Mouse (Mus musculus) midbrain, embryonic 10.5 days (tissue): ENCODE data around the gene Sh2b2. TPM values are rescaled to one million over a fixed set of nuclear protein-coding genes. Genes with fewer than 3 reads are reported as not detected.
"Not testable (repeated sequence)": the region's sequence is repeated elsewhere in the genome, so short reads cannot be mapped to it uniquely, and the experiment has no call there.

Source experiments
- DNase-seq: peaks from one replicate; pipeline ENCODE4 v3.0.0-alpha.2; 2017; ENCODE audit warnings: low spot score
- H3K27ac ChIP-seq: fragments of 300-500 bp; sonication (generic); replicated peaks from 2 replicates; pipeline ENCODE4 v1.5.1; 2016; ENCODE audit warnings: mild to moderate bottlenecking
- H3K27me3 ChIP-seq: fragments of 300-500 bp; sonication (generic); 2 replicates; pipeline ENCODE4 v1.6.1; 2016; ENCODE audit warnings: low read depth, mild to moderate bottlenecking; ENCODE audit not compliant: poor library complexity, severe bottlenecking
- H3K36me3 ChIP-seq: fragments of 300-500 bp; sonication (generic); 2 replicates; pipeline ENCODE4 v1.6.1; 2016; ENCODE audit warnings: mild to moderate bottlenecking, moderate library complexity
- H3K4me1 ChIP-seq: fragments of 300-500 bp; sonication (generic); 2 replicates; pipeline ENCODE4 v1.6.1; 2016
- H3K4me3 ChIP-seq: fragments of 300-500 bp; sonication (generic); 2 replicates; pipeline ENCODE4 v1.5.1; 2016; ENCODE audit warnings: mild to moderate bottlenecking, moderate library complexity
- H3K9me3 ChIP-seq: fragments of 300-500 bp; sonication (generic); replicated peaks from 2 replicates; pipeline ENCODE4 v1.6.1; 2016; ENCODE audit warnings: mild to moderate bottlenecking
- WGBS: fragments of 180-500 bp; shearing (Covaris S2); methylation state at CpG from one replicate; pipeline ENCODE4 v1.1.7; 2016; 5-methylcytosine and 5-hydroxymethylcytosine counted together
- polyA plus RNA-seq: library from polyadenylated mRNA; unstranded; fragments of >200 nt; fragmentation: Nextera tagmentation; extraction: Ambion mirVana; gene quantifications from 2 replicates; pipeline ENCODE4 v1.2.1, GENCODE M21; 2016

Gene Sh2b2
- polyA plus RNA-seq, 1 experiment from 2014 or later, result 13.2 TPM

DNA sequence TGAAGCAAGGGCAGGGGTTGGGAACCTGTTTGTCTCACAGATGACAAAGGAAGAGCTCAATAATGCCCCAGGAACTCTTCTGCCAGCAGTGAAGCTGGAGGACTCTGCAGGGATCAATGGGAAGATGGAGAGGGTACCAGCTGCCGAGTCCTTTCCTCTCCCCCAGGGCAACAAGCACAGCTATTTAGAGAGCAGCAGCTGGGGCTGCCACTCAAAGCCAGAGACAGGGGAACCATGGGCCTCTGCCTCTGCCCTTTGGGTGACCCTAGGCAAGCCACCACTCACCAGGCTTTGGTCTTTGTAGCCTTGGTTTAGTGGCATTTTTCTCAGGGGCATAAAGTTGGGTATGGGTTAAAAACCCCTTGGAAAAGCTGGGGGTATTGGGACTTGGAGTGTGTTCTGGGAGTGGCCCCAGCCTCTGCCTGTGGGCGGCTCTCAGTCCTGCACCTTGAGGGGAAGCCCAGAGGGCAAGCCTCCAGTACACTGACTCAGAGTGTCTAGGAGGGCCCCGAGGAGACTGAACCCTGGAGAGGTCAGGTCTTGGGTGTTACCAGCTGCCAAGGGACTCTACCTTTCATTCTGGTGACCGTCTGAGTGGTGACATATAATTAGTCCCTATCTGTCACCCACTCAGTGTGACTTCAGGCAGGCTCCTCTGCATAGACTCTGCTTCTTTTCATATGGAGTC is 15.9 kb downstream of the Sh2b2 start:
- H3K4me3 ChIP-seq, result no peak overlapping the region
- peaks cover 32% of the 10 kb centered on the region for H3K27me3 ChIP-seq
- 81% methylated on average over 4 of the region's 4 CpGs for WGBS
- peaks cover 22% of the 10 kb centered on the region for H3K4me1 ChIP-seq
- H3K9me3 ChIP-seq, result no peaks in the 10 kb centered on the region
- DNase-seq, result no peak
- H3K27ac ChIP-seq, result no peak overlapping the region
- peaks cover 62% of the 10 kb centered on the region for H3K36me3 ChIP-seq

DNA sequence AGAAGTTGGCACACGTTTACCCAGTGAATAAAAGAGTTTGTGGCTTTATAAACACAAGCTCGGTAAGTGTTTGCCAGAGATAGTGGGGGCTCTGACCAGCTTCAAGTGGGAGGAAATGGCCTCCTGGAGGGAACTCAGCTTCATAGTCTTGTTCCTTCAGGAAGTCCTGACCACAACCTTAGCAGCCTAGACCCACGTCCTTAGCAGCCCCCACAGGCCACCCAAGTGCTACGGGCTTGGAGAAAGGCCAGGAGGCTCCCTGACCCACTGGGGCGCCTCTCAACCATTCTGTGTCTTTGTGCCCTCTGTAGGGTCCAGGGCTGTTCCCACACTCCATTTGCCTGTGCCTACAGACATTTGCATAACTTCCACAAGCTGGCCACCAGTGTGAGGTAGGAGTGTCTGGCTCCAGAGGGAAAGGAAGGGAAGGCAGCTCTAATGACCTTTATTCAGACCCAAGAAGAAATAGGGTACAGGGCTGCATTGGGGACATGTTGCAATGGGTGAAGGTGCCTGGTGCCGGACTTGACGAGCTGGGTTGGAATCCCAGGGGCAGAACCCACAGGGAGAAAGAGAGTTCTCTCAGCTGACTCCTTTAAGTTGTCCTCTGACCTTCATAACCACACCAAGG is 20.0 kb downstream of the Sh2b2 start:
- Histone ChIP-seq H3K9me3 (no peaks in the 10 kb centered on the region), H3K27me3 (peaks cover 5% of the 10 kb centered on the region), H3K36me3 (peaks cover 95% of the 10 kb centered on the region), H3K4me3 (no peak overlapping the region), H3K27ac (no peak overlapping the region), H3K4me1 (peaks cover 8% of the 10 kb centered on the region)
- WGBS, result 86% methylated on average over 7 of the region's 7 CpGs
- DNase-seq, result no peak

DNA sequence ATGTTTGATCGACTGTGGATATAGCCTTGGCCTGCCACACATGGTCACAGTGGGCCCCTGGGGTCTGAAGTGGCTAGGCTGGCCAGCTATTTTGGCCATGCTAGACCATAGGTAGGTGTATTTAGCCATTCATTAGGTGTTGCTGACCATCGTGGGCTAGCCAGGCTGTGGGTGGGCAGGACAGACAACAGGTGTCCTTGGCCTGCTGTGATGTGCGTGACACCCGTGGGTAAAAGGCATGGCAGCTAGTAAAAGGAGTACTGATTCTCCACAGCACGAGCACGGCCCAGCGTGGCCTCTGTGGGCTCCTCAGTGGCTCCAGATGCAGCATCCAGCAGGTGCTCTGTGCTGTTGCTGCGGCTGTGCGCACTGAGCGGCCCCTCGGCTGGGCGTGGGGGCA is 27.8 kb downstream of the Sh2b2 start:
- WGBS, result 78% methylated on average over 12 of the region's 12 CpGs
- DNase-seq, result no peak
- Histone ChIP-seq H3K27me3 (no peaks in the 10 kb centered on the region), H3K36me3 (peaks cover 55% of the 10 kb centered on the region), H3K4me1 (no peaks in the 10 kb centered on the region), H3K9me3 (peaks cover 14% of the 10 kb centered on the region), H3K4me3 (no peak overlapping the region), H3K27ac (no peak overlapping the region)

DNA sequence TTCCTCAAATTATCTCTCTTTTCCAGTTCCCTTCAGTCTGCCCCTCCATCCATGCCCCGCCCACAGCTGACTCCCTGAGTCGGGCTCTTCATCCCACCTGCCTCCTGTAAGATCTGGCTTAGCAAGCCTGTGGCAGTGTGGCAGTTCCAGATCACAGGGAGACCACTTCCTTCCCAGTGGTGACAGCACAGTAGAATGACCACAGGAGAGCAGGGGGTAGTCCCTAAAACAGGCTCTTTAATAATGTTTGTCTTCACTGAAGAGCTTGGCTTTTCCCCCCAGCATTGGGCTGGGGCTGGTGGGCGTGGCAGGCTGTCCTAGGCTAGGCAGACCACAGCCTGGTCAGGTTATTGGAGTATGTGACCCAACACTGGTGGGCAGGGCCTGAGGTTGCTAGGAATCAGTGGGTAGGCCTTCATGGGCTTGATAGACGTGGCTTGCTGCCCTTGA is 28.4 kb downstream of the Sh2b2 start:
- no peak for DNase-seq
- no peaks in the 10 kb centered on the region for H3K4me1 ChIP-seq
- H3K9me3 ChIP-seq, result peaks cover 14% of the 10 kb centered on the region
- no peak overlapping the region for H3K4me3 ChIP-seq
- peaks cover 49% of the 10 kb centered on the region for H3K36me3 ChIP-seq
- H3K27ac ChIP-seq, result no peak overlapping the region
- 75% methylated on average over 4 of the region's 4 CpGs for WGBS
- no peaks in the 10 kb centered on the region for H3K27me3 ChIP-seq

DNA sequence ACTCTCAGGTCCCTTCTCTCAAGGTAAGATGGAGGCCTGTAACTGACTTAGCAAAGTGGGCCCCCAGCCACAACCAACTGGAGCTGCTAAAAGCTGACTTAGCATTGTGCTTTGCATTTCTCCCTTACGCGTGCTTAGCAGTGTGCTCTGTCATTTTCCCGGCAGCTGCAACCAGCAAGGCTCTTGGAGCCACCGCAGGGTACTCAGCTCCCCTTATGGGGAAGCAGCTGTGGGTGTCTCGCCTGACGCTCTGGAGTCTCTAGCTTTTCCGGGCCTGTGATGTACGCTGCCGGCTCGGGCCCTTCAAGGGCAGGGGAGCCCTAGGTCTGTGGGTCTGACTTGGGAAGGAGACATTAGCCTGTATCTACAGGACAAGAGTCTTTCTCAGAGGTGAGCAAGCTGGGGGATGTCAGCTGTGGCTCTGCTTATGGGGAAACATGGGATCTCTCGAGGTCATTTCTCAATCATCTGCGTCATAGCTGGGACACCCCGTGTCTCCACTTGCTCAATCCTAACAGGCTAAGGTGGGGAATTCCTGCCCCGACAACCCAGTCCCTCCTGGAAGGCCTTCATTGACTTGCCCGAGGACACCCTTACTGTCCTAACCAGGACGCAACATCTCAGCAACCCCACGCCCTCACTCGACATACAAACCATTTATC is 29.2 kb downstream of the Sh2b2 start:
- Histone ChIP-seq H3K4me1 (no peaks in the 10 kb centered on the region), H3K36me3 (peaks cover 41% of the 10 kb centered on the region), H3K27me3 (no peaks in the 10 kb centered on the region), H3K27ac (no peak overlapping the region), H3K9me3 (peaks cover 14% of the 10 kb centered on the region), H3K4me3 (no peak overlapping the region)
- 85% methylated on average over 18 of the region's 18 CpGs for WGBS
- no peak for DNase-seq

DNA sequence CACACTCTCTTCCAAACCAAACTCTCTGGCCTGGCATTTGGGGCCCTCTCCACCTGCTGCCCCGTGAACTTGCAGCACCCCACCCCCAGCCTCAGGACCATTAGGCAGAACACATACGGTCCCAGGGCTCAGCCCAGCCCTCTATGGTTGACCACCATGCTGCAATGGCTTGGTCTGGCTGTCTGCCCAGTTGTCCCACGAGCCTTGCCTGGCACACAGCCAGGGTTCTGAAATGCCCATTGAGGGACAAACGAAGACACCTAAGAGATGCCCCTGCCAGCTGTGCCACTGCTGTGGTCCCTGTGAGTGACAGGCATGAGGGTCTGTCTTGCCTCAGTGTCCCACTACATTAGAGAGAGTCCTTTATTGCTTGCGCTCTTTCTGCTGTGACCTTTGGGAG is 30.4 kb downstream of the Sh2b2 start:
- 92% methylated on average over 5 of the region's 5 CpGs for WGBS
- H3K4me1 ChIP-seq, result no peaks in the 10 kb centered on the region
- H3K9me3 ChIP-seq, result peaks cover 16% of the 10 kb centered on the region

DNA sequence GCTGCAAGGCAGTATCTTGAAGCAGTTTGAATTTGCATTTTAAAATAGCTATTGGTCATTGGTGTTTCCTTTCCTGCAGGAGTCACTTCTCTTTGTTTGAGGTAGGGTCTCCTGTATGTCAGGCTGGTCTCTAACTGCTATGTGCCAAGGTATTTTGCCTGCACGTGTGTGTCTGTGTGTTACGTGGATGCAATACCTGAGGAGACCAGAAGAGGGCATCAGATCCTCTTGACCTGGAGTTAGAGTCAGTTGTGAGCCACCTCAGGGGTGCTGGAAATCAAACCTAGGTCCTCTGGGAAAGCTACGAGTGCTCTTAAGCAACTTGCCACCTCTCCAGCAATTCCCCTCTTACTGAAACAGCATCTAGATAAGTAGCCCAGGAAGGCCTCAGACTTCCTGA is 31.1 kb downstream of the Sh2b2 start:
- DNase-seq, result no peak
- H3K27ac ChIP-seq, result no peak overlapping the region
- no peak overlapping the region for H3K4me3 ChIP-seq
- H3K9me3 ChIP-seq, result peaks cover 16% of the 10 kb centered on the region
- H3K4me1 ChIP-seq, result no peaks in the 10 kb centered on the region
- no peaks in the 10 kb centered on the region for H3K27me3 ChIP-seq
- H3K36me3 ChIP-seq, result peaks cover 23% of the 10 kb centered on the region
- WGBS, result 88% methylated on average over 3 of the region's 3 CpGs

More for the DNA sequence above, 30.4 kb downstream of the Sh2b2 start:
- Histone ChIP-seq H3K36me3 (peaks cover 29% of the 10 kb centered on the region), H3K4me3 (no peak overlapping the region), H3K27ac (no peak overlapping the region), H3K27me3 (no peaks in the 10 kb centered on the region)
- DNase-seq, result no peak

DNA sequence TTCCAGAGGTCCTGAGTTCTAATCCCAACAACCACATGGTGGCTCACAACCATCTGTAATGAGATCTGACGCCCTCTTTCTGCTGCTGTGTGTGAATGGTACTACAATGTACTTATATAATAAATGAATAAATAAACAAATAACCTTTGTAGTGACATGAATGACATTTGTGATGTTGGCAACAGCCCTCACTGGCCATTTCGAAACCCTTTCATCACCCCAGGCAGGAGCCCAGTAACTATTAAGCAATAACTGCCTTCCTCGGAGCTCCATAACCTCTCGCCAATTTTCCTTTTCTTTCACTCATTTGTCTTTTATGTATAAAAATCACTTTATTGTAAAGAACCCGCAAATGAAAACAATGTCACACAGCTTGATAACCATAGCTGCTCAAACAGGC is 32.6 kb downstream of the Sh2b2 start:
- Histone ChIP-seq H3K9me3 (peaks cover 16% of the 10 kb centered on the region), H3K4me1 (no peaks in the 10 kb centered on the region), H3K27me3 (no peaks in the 10 kb centered on the region), H3K27ac (no peak overlapping the region), H3K4me3 (no peak overlapping the region), H3K36me3 (peaks cover 9% of the 10 kb centered on the region)
- no peak for DNase-seq
- WGBS, result 86% methylated on average over 5 of the region's 5 CpGs

DNA sequence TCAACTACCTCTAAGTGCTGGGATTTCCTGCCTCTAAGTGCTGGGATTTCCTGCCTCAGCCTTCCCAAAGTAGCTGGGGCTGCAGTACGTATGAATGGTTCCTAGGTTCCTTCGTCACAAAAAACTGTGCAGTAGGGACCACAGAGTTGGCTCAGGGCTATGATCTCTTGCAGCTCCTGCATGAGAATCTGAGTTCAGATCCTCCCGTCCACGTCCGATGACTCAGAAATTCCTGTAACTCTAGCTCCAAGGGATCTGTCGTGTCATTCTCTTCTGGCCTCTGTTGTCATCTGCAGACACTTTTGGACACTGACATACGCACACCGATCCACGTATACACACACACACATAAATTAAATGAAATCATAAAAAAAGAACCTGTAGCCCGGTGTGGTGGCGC is 33.6 kb downstream of the Sh2b2 start:
- Histone ChIP-seq H3K36me3 (no peaks in the 10 kb centered on the region), H3K4me1 (no peaks in the 10 kb centered on the region), H3K4me3 (no peak overlapping the region), H3K27ac (no peak overlapping the region), H3K27me3 (no peaks in the 10 kb centered on the region), H3K9me3 (peaks cover 16% of the 10 kb centered on the region)
- WGBS, result 92% methylated on average over 11 of the region's 11 CpGs
- no peak for DNase-seq

DNA sequence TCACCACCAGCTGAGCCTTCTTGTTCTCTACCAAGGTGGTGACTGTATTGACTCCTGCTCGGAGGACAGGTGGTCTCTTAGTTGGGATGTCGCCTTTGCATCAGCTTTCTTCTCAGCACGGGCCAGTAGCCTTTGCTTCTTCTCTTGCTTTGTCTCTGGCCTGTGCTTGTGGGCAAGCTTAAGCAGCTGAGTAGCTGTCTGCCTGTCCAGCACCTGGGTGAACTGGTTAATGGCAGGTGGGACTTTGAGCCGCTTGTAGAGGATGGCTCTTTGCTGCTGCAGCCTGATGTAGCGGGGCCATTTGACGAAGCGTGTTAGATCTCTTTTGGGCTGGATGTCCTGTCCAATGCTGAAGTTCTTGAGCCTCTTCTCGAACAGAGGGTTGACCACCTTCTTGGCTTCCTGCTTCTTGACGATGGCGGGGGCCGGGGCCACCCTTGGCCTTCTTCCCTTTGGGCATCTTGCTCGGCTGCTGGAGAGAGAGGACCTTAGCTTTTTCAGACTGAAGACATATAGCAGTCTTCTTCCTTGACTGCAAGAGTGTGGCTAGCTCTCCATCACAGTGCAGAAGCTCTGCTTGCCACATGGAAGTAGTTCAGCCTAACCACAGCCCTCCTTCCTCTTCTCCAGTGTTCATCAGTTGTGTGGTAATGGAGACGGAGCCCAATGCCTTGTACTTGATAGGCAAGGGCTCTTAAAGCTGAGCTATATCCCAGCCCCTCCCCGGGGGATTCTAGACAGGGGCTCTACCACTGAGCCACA is 34.8 kb downstream of the Sh2b2 start:
- 88% methylated on average over 14 of the region's 14 CpGs for WGBS
- H3K27me3 ChIP-seq, H3K4me1 ChIP-seq, H3K27ac ChIP-seq, H3K4me3 ChIP-seq, H3K36me3 ChIP-seq, DNase-seq: not testable (repeated sequence)
- H3K9me3 ChIP-seq, result peaks cover 16% of the 10 kb centered on the region

DNA sequence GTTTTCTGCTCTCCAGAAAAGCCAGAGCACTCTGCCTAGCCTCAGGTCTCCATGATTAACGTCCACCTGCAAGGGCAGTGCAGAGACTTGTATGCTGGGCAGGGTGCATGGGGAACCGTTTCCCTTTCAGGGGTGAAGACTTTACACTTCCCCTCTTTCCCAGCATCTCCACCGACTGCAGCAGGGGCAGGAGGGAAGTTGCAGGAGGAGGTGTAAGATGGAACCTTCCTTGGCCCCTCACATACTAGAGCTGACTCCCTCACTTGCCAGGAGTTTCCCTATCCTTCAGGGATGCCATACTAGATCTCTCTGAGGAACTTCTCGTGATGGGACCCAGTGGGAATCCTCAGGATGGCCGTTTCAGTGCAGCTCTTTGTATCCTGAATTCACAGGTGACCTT is 35.8 kb downstream of the Sh2b2 start:
- WGBS, result 73% methylated on average over 5 of the region's 5 CpGs
- H3K27ac ChIP-seq, result no peak overlapping the region
- no peaks in the 10 kb centered on the region for H3K4me1 ChIP-seq
- no peak overlapping the region for H3K4me3 ChIP-seq
- DNase-seq, result no peak
- H3K27me3 ChIP-seq, result no peaks in the 10 kb centered on the region
- H3K36me3 ChIP-seq, result no peaks in the 10 kb centered on the region
- peaks cover 7% of the 10 kb centered on the region for H3K9me3 ChIP-seq

DNA sequence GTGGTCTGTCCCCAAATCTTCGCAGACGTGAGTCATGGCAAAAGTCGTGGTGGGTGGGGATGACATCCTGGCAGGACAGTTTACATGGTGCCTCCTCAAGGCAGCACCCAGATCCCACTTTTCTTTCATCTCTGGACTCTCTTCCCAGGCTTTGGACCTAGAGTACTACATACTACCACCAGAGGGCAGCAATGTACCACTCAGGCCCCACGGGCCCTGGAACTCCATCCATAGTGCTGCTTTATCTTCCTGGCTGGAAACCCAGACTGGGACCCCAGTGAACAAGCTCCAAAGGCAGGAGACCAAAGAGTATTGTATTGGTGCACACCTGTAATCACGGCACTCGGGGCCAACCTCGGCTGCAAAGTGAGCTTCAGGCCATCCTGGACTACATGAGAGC is 44.5 kb downstream of the Sh2b2 start:
- no peak overlapping the region for H3K4me3 ChIP-seq
- 35% methylated on average over 7 of the region's 7 CpGs for WGBS
- peaks cover 25% of the 10 kb centered on the region for H3K4me1 ChIP-seq
- H3K27ac ChIP-seq, result no peak overlapping the region
- no peaks in the 10 kb centered on the region; the same call in 1 of the 2 replicates for H3K9me3 ChIP-seq
- H3K27me3 ChIP-seq, result no peaks in the 10 kb centered on the region
- peaks cover 9% of the 10 kb centered on the region for H3K36me3 ChIP-seq
- peak; percentile 73 for DNase-seq
